Mouse (Mus musculus) mammary gland, adult 2 months (tissue): ENCODE data around the gene Ccdc120. TPM values are rescaled to one million over a fixed set of nuclear protein-coding genes. Genes with fewer than 3 reads are reported as not detected.

ENCODE experiments used
- polyA plus RNA-seq: library from polyadenylated mRNA; depleted of rRNA; stranded (reverse); fragments of >200 nt; gene quantifications from 2 replicates; pipeline ENCODE4 v1.2.3, GENCODE M21; 2012; ENCODE audit warnings: low replicate concordance; rRNA removed

Ccdc120 gene
- 13.2 and 28.8 TPM in 2 replicates for polyA plus RNA-seq

DNA sequence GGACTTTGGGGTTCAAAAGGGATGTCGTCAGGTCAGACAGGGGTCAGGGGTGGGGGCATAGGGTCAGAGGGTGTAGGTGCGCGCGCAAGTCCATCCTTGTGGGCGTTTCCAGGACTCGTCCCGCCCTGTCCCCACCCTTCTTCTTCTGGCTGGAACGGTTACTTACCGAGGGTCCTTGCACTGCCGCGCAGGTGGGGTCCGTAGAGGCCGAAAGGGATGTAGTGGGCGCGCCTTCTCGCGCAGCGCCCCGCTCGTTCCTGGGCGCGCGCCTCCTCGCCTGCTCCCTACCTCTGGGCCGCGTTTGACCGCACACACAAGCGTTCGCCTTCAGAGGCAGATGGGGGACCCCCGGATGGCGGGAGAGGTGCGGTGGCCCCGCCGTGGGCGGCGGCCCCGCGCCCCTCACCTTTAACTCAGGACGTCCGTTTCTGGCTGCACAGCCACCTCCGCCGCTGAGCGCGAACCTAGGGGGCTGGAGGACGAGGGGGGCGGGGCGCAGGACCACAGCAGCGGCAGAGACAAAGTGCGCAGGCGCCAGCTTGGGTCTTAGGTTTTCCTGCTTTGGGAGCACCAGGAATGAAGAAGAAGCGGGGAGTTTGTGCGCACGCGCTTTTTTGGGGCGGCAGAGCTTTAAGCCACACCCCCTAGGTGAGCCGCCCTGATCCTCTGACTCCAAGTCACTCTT, at the start of gene Ccdc120:
Gene Ccdc120 (minus strand): TSS at position 474 of the 685 bp plus-strand sequence.

GRCm38 (mm10) chrX:7789542-7790136, 38.9 kb upstream of the Ccdc120 start, which contains the start of gene Gripap1:
TSS of gene Gripap1 (plus strand) at chrX:7789765.

GRCm38 (mm10) chrX:7762137-7762920, 11.6 kb upstream of the Ccdc120 start, which contains the start of gene Tfe3:
TSS of gene Tfe3 (plus strand) at chrX:7762560.

DNA sequence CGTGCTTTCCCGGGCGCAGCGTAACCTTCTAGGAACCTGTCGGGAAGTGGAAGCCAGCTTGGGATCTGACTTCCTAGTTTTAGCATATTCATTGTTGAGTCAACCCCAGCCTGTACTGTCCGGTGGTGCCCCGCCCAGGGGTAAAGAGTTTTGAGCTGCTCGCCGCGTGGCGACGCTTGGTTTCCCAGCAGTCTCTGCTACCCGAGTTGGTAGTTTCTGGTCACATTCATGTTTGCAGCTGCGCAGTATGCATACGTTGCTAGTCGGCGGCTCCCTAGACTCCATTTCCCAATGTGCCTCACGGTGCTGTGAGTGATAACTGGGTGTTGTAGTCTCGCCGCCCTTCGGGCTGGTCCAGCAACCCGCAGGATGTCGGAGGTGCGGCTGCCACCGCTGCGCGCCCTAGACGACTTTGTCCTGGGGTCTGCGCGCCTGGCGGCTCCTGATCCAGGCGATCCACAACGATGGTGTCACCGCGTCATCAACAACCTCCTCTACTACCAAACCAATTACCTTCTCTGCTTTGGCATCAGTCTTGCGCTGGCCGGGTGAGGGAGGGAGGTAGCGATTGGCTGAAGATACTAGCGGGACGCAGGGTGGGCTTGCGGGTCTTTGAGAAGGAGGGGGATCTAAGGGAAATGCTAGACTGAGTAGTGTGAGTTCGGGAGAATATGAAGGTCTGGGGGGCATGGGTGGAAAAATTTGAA, 22.3 kb downstream of the Ccdc120 start, which contains the start of gene Praf2:
Gene Praf2 (plus strand): TSS at position 225 of the 707 bp plus-strand sequence.

GRCm38 (mm10) chrX:7721514-7722281, 29.0 kb downstream of the Ccdc120 start, which contains the start of gene Gm45208:
TSS of gene Gm45208 (plus strand) at chrX:7722245.

DNA sequence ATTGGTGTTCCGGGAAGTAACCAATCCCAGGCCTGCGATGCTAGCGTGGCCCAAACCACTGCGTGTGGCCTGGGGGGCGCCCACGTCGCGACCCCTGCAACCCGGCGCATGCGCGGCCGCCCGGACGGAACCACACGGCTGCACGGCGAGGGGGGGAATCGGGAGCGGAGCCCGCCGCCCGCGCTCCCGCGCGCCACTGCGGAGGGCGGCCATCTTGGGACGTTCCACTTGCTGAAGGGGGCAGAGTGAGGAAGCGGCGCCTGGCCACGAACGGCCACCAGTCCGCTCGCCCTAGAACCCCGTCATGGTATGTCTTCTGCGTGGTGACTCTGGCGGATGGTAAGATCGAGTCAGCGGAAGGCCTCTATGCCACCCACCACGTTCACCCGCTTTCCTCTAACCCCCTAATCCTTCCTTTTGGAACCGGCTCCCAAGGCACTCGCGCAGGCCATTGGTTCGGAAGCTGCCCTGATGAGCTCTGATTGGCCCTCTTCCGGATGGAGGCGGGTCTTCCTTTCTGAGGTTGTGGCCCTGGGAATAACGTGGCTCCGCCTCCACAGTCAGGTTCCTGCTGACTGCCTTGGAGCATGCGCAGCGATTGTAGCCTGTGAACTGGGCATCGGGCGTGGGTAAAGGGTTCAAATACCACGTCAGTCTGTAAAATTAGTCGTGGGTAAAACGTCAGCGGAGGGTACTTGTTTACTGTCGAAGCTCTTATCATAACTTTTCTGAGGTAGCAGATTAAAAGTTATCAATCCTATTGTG, 36.4 kb downstream of the Ccdc120 start, which contains the start of gene Wdr45:
Gene Wdr45 (plus strand): TSS at position 199 of the 765 bp plus-strand sequence.

DNA sequence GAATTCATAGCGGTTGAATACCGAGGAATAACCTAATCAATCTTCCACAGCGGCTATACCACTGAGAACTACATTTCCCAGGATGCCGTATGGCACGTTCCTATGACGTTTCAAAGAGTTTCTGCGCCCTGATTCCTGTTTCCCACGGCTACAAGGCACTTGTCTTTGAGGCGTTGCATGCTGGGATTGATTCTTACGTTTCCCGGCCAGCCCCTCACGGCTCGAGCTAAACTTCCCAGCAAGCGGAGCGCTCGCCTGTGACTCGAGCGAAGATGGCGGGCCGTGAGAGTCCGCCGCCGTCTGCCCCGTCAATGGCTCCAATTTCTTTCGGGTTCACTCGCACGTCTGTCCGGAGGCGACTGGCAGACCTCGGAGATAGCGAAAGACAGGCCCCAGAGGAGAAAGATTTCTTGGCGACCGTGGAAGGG, 53.7 kb downstream of the Ccdc120 start, which contains the start of gene Gpkow:
Gene Gpkow (plus strand): TSS at position 178 of the 428 bp plus-strand sequence.

Other genes starting within 250 kb of the Ccdc120 start
- 3.3 and 11.9 TPM in 2 replicates for gene Foxp3, start 177.3 kb downstream of the Ccdc120 start, polyA plus RNA-seq
- 3.0 and 6.5 TPM in 2 replicates for gene Ppp1r3f, start 176.6 kb downstream of the Ccdc120 start, polyA plus RNA-seq
- gene Ccdc22, start 145.4 kb downstream of the Ccdc120 start, polyA plus RNA-seq = 17.5 and 20.1 TPM in 2 replicates
- gene Cacna1f, start 143.8 kb downstream of the Ccdc120 start, polyA plus RNA-seq = 0.10 and 0.16 TPM in 2 replicates
- gene Syp, start 112.4 kb downstream of the Ccdc120 start, polyA plus RNA-seq = 5.7 and 8.6 TPM in 2 replicates
- 37.2 and 57.8 TPM in 2 replicates for gene Prickle3, start 93.6 kb downstream of the Ccdc120 start, polyA plus RNA-seq
- 137 and 304 TPM in 2 replicates for gene Plp2, start 79.5 kb downstream of the Ccdc120 start, polyA plus RNA-seq
- 4.8 and 17.7 TPM in 2 replicates for gene Magix, start 69.7 kb downstream of the Ccdc120 start, polyA plus RNA-seq
- gene Gpkow, start 53.8 kb downstream of the Ccdc120 start, polyA plus RNA-seq = 5.4 and 7.0 TPM in 2 replicates
- 52.6 and 81.0 TPM in 2 replicates for gene Wdr45, start 36.6 kb downstream of the Ccdc120 start, polyA plus RNA-seq
- 0.95 and 4.4 TPM in 2 replicates for gene Gm45208, start 28.7 kb downstream of the Ccdc120 start, polyA plus RNA-seq
- gene Praf2, start 22.5 kb downstream of the Ccdc120 start, polyA plus RNA-seq = 50.1 and 63.0 TPM in 2 replicates
- 31.3 and 39.5 TPM in 2 replicates for gene Tfe3, start 11.7 kb upstream of the Ccdc120 start, polyA plus RNA-seq
- gene Gripap1, start 38.9 kb upstream of the Ccdc120 start, polyA plus RNA-seq = 29.7 and 46.8 TPM in 2 replicates
- 3.0 and 3.3 TPM in 2 replicates for gene Kcnd1, start 71.4 kb upstream of the Ccdc120 start, polyA plus RNA-seq
- gene Otud5, start 90.5 kb upstream of the Ccdc120 start, polyA plus RNA-seq = 25.7 and 37.9 TPM in 2 replicates
- 19.4 and 44.8 TPM in 2 replicates for gene Pim2, start 127.4 kb upstream of the Ccdc120 start, polyA plus RNA-seq
- 70.2 and 98.2 TPM in 2 replicates for gene Slc35a2, start 133.1 kb upstream of the Ccdc120 start, polyA plus RNA-seq
- gene Pqbp1, start 148.4 kb upstream of the Ccdc120 start, polyA plus RNA-seq = 60.2 and 64.8 TPM in 2 replicates
- gene Timm17b, start 148.5 kb upstream of the Ccdc120 start, polyA plus RNA-seq = 45.2 and 48.8 TPM in 2 replicates
- gene Gm10491, start 156.9 kb upstream of the Ccdc120 start, polyA plus RNA-seq = not detected in 2 replicates
- gene Gm10490, start 158.6 kb upstream of the Ccdc120 start, polyA plus RNA-seq = not detected in 2 replicates
- 0.12 TPM in 1 of 2 replicates, not detected in the other for gene Pcsk1n, start 168.9 kb upstream of the Ccdc120 start, polyA plus RNA-seq
- not detected in 2 replicates for gene Eras, start 177.7 kb upstream of the Ccdc120 start, polyA plus RNA-seq
- 28.6 and 37.1 TPM in 2 replicates for gene Hdac6, start 197.0 kb upstream of the Ccdc120 start, polyA plus RNA-seq
- gene Gata1, start 227.2 kb upstream of the Ccdc120 start, polyA plus RNA-seq = 1.9 TPM in 2 replicates